Mouse (Mus musculus) regulatory T cell (primary cell): ENCODE results near the gene Stk36.

Experiments used
- in situ Hi-C: fragments of 300-600 bp; cut with MboI, MseI; formaldehyde crosslinking; loops from one replicate; pipeline ENCODE4 v1.15.1; 2025; ENCODE audit warnings: high pct_unique_total_duplicates

Stk36 gene

DNA sequence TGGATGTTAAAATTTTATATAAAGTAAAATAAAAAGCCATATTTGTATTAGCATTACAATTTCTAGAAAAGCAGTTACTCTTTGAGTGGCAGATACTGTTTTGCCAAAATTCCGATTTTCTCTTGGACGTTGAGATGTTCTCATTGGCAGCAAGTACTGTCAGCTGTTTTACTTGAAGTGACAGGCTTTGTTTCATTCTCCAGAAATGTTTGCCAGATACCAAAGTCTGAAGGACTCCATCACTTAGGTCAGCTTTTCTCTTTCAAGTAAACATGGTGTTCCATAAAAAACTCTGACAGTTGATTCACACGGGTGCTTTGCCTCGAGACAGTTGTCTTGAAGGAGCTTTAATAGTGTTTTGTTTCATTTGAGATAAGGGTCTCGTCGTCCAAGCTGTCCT, 63.9 kb downstream of the Stk36 start:
- in situ Hi-C loops, result loop anchor here (5.0 to 10.0 kb wide), 2 partner anchors 150 to 477 kb away; partner anchors contain the start of genes Cnppd1 and Retreg2

DNA sequence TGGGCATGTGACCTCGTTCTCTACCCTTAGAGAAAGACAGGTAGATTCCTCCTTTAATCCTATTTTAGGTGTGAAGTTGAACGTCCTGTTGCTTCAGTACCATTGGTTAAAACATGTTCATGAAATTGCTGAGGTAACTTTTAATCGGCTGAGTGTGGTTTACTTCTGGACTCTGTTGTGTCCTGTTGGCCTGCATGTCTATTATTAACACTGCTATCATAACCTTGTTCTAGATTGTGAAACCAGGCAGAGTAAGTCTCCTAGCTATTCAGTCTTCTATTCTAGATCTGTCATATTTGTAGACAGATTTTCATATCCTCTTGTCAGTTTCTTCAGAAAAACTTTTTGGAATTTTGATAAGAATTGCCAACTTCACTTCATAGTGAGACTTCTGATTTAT, 67.1 kb downstream of the Stk36 start:
- in situ Hi-C loops, result loop anchor here (5.0 to 10.0 kb wide), 2 partner anchors 146 to 474 kb away; partner anchors contain the start of genes Cnppd1 and Retreg2

- in situ Hi-C loops, result no loop called here
Observed at GRCm38 (mm10) chr1:74672731-74673130, 71.5 kb downstream of the Stk36 start.

DNA sequence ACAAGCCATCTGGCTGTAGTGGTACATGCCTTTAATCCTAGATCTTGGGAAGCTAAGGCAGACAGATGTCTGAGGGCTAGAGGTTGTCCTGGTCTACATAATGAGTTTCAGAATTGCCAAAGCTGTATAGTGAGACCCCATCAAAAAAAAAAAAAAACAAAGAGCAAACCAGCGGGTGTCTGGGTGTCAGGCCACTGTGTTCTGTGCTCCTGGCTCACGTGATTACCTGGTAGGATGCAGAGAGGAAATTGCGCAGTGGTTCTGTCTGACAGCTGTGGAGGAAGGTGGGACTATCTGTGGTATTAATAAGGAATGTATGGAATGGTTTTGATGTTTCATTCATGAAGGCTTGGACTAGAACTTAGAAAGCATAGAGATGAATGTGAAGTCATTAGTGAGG, 75.6 kb downstream of the Stk36 start:
- in situ Hi-C loops, result no loop called here

DNA sequence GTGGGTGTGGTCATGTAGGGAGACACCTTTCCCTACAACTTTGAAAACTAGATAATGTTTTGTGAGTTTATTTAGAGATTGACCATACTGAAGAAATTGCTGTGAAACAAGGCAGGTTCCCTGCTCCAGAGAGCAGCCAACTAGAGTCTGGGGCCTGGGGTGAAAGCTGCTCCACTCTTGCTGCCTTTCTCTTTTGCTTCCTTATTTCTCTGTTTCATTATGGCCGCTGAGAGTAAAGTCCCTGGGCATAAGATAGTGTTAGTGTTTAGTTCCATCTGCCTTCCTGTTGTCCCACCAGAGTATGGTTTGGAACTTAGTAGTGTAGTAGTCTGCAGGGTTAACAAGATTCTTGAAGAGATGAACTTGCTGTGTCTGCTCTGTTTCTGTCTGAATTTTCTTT, 76.6 kb downstream of the Stk36 start:
- in situ Hi-C loops, result no loop called here
